Mouse (Mus musculus) heart, adult 18-20 months (tissue): ENCODE results near the gene Col6a4. TPM values are rescaled to one million over a fixed set of nuclear protein-coding genes. Genes with fewer than 3 reads are reported as not detected.
A peak's percentile ranks its signal among the peaks of the same experiment; 100 is the strongest.

ENCODE experiments used
- DNase-seq, 2 experiments: peaks; one replicate each; pipeline ENCODE4 v3.0.0; 2021 to 2022; ENCODE audit warnings: mixed read lengths in 1 of 2
- total RNA-seq, 2 experiments: library from RNA; stranded (reverse); gene quantifications; 2 replicates each; pipeline ENCODE4 v1.2.3; 2021

Gene Col6a4
- total RNA-seq, 2 experiments from 2014 or later, result 0.15 TPM; not detected in 1

- DNase-seq, result no peak
Measured at GRCm38 (mm10) chr9:106071651-106072050, 24.9 kb downstream of the Col6a4 start.

GRCm38 (mm10) chr9:106053446-106053845 lies 43.1 kb downstream of the Col6a4 start:
- DNase-seq, result no peak

- no peak for DNase-seq
Measured at GRCm38 (mm10) chr9:106043921-106044503, 52.6 kb downstream of the Col6a4 start.

- DNase-seq, result no peak
Measured at GRCm38 (mm10) chr9:106039915-106040659, 56.5 kb downstream of the Col6a4 start.

GRCm38 (mm10) chr9:106039276-106039675 lies 57.3 kb downstream of the Col6a4 start:
- DNase-seq, result no peak

- DNase-seq, result peak; percentile 33 to 73
Measured at GRCm38 (mm10) chr9:106038865-106039264, 57.7 kb downstream of the Col6a4 start.

- no peak for DNase-seq
Measured at GRCm38 (mm10) chr9:106015666-106016065, 80.9 kb downstream of the Col6a4 start.

GRCm38 (mm10) chr9:106013139-106013538 lies 83.4 kb downstream of the Col6a4 start:
- no peak for DNase-seq

- no peak for DNase-seq
Measured at GRCm38 (mm10) chr9:105997955-105998354, 98.6 kb downstream of the Col6a4 start.

GRCm38 (mm10) chr9:105992425-105992824 lies 104.2 kb downstream of the Col6a4 start:
- DNase-seq, result no peak

- DNase-seq, result no peak
Measured at GRCm38 (mm10) chr9:105990099-105990498, 106.5 kb downstream of the Col6a4 start.

- DNase-seq, result no peak
Measured at GRCm38 (mm10) chr9:105989468-105989867, 107.1 kb downstream of the Col6a4 start.

GRCm38 (mm10) chr9:105988096-105988495 lies 108.5 kb downstream of the Col6a4 start:
- DNase-seq, result peak in 1 of 2 experiments; percentile 26

GRCm38 (mm10) chr9:105984931-105985519 lies 111.6 kb downstream of the Col6a4 start:
- no peak for DNase-seq

- DNase-seq, result no peak
Measured at GRCm38 (mm10) chr9:105978479-105978878, 118.1 kb downstream of the Col6a4 start.

- DNase-seq, result no peak
Measured at GRCm38 (mm10) chr9:105976871-105977270, 119.7 kb downstream of the Col6a4 start.

GRCm38 (mm10) chr9:105976314-105976713 lies 120.3 kb downstream of the Col6a4 start:
- no peak for DNase-seq

- DNase-seq, result no peak
Measured at GRCm38 (mm10) chr9:105973736-105974135, 122.8 kb downstream of the Col6a4 start.

GRCm38 (mm10) chr9:105972031-105972430 lies 124.6 kb downstream of the Col6a4 start:
- no peak for DNase-seq

- no peak for DNase-seq
Measured at GRCm38 (mm10) chr9:105971351-105971894, 125.2 kb downstream of the Col6a4 start.

- peak in 1 of 2 experiments; percentile 11 for DNase-seq
Measured at GRCm38 (mm10) chr9:105970901-105971300, 125.7 kb downstream of the Col6a4 start.

- DNase-seq, result no peak
Measured at GRCm38 (mm10) chr9:105967976-105968375, 128.6 kb downstream of the Col6a4 start.

- DNase-seq, result peak; percentile 49 to 76
Measured at GRCm38 (mm10) chr9:105960533-105960932, 136.1 kb downstream of the Col6a4 start, which contains the start of gene Col6a5. TSS of gene Col6a5 (minus strand) at chr9:105960643.
